Mouse (Mus musculus) NIH3T3 (cell line): ENCODE measurements at regions not wholly inside any gene's neighbourhood (a gene's known extent, or its start where the extent isn't known, plus 50 kb on each side); places are given as distances from the start of the nearest gene placed in this dataset.

Source experiments
- DNase-seq: peaks from one replicate; pipeline ENCODE4 v3.0.0-alpha.2; 2012; ENCODE audit warnings: low read depth

GRCm38 (mm10) chr5:43422815-43423687, 92.3 kb upstream of the C1qtnf7 start:
- DNase-seq: peak; percentile 86

DNA sequence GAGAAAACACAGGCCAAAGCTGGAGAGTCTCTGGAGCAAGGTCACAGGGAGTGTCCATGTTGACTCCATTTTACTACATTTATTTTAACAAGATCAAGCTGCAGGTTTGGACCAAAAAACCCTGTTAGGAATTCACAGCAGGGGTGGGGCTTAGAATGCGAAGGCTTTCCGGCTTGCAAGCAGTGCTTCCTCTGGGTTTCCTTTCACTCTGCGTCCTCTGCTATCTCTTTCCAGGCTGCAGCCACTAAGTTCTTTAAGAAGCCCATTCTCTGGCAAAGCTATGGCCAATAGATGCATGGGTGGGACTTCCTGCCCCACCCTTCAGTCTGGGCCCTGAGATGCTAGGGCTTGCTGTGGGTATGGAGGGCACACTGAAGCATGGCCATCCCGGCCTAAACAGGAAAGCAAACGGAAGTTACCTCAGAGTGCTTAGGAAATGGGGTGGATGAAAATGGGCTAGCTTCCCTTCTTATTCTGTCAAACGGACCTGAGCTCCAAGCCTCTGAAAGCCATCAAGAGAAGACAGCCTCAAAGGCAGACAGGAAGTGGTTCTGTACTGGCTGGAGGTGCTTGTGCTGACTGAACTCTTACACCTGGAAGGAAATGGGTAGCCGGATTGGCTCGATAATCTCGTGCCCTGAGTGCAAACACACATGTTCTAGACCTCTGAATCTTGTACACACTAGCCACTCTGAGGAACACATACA, 90.6 kb upstream of the C1qtnf7 start:
- DNase-seq: no peak

DNA sequence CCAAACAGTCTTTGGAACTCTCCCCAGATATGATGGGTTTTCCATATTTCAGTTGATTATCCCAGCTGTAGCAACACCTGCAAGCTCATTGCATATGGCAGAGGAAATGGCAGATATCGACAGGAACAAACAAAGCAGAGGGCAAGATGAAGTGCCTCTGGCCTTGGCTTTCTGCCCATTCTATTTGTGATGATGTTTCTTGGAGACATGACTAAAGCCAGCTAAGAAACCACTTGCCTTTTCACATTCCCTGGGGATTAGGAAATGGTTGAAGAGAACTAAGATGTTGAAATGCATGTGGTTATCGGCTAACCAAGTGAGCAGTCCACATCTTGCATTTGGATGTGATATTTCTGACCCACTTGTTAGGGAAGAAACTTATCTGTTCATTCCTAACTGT, 82.0 kb upstream of the C1qtnf7 start:
- DNase-seq: peak; percentile 28

- no peak for DNase-seq
These were observed 76.1 kb upstream of the C1qtnf7 start for GRCm38 (mm10) chr5:43439191-43439590.

- peak; percentile 3 for DNase-seq
These were observed 74.0 kb upstream of the C1qtnf7 start for GRCm38 (mm10) chr5:43441306-43441705.

DNA sequence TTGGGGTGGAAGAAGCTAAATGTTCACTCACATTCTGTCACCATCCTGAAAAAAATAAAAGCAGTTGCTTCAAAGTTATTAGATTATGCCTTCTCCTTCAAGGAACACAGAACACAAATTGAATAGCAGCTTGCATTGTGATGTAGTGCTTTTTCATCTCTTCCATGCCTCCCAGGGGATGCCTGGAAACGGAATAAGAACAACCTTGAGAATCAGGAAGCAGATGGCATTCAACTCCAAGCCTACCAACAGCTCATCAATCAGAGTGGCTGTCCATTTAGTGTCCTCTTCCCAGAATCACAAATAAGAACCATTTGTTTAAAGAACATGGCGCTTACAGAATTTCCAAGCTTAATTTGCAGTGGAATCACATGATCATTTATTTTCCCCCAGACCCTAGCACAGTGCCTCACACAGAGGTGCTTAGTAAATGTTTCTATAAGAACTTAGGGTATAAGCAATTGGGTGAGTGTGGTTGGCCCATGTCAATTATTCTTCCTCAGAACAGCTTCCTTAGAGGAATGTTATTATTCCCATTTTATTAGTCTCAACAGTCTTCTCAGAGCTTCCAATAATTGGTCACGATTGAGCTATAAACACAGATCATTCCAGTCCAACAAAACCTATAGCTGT, 70.6 kb upstream of the C1qtnf7 start:
- no peak for DNase-seq

- DNase-seq: no peak
These were observed 69.7 kb upstream of the C1qtnf7 start for GRCm38 (mm10) chr5:43445620-43446019.

DNA sequence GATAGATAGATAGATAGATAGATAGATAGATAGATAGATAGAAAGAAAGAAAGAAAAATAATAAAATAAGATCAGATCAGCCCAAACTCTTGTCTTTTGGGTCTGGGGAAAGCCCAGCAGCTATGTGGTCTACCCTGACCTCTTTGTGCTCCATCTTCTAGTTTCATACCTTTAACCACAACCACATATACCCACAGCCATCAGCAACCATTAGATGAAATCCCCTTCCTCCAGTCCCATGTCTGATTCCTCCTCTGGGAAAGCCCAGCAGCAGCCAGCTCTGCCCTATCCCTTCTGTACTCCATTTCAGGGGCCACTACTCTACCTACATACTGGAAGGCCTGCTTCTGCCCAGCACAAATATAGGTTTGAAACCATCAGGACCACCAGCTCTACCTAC, 69.0 kb upstream of the C1qtnf7 start:
- DNase-seq: no peak

- DNase-seq: no peak
These were observed 59.3 kb upstream of the C1qtnf7 start for GRCm38 (mm10) chr5:43456018-43456417.

DNA sequence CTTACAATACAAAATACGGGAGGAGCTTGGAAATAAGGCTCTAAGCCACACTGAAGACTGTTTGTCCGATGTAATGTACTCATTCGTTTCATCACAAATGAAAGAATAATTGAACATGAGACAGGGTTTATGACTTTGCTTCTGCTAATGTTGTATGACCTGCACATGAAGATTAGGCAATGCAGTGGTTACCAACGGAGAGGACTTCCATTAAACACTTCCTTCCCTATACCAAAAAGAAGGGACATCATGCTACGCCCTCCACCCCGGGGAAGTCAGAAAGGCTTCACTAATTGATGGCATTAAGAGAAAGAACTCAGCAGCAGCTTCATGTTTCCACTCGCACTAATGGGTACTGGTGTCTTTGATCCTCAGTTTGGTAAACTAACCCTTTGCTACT, 57.6 kb upstream of the C1qtnf7 start:
- DNase-seq: no peak

DNA sequence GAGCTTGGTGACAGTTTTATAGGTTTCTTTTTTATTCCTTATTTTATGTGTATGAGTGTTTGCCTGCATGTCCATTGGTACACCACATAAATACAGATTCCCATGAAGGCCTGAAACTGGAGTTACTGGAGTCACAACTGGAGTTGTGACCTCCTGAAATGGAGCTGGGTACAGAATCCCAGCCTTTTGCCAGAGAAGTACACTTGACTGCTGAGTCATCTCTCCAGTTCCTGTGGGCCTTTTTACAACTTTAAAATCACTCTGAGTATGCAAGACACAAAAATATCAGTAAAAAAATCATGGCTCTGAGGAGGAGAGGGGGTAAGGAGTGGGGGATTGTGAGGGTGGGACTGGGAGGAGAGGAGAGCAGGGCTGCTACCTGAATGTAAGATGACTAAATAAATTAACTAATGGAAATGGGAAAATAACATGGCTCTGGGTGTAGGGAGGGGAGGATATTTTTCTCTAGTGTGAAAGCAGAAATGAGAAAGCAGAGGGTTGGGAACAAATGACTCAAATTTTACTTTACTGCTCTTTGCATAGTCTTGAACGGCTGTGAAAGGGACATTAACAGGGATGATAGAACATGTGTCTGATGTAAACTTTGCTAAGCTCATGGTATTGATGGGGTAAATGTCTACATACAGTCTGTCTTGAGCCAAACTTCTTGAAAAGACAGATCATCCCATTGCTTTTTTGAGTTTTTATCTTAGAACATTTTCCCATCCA, 53.2 kb upstream of the C1qtnf7 start:
- no peak for DNase-seq
